Mouse (Mus musculus) gastrocnemius, postnatal 14 days (tissue): Measurements from ENCODE around the gene Psma4. TPM values are rescaled to one million over a fixed set of nuclear protein-coding genes. Genes with fewer than 3 reads are reported as not detected.

Experiments used
- DNase-seq: peaks from one replicate; pipeline ENCODE4 v3.0.0; 2021; ENCODE audit warnings: mixed read lengths
- intact Hi-C: fragments of 180-260 bp; cut with DNase I; formaldehyde crosslinking; loops from one replicate; pipeline ENCODE4 v1.15.1; 2025; ENCODE audit warnings: low total_unique reads
- total RNA-seq, 2 experiments: library from RNA; stranded (reverse); gene quantifications; 2 replicates each; pipeline ENCODE4 v1.2.3; 2021

The Psma4 gene
- total RNA-seq, 2 experiments from 2014 or later, result 129 to 136 TPM

DNA sequence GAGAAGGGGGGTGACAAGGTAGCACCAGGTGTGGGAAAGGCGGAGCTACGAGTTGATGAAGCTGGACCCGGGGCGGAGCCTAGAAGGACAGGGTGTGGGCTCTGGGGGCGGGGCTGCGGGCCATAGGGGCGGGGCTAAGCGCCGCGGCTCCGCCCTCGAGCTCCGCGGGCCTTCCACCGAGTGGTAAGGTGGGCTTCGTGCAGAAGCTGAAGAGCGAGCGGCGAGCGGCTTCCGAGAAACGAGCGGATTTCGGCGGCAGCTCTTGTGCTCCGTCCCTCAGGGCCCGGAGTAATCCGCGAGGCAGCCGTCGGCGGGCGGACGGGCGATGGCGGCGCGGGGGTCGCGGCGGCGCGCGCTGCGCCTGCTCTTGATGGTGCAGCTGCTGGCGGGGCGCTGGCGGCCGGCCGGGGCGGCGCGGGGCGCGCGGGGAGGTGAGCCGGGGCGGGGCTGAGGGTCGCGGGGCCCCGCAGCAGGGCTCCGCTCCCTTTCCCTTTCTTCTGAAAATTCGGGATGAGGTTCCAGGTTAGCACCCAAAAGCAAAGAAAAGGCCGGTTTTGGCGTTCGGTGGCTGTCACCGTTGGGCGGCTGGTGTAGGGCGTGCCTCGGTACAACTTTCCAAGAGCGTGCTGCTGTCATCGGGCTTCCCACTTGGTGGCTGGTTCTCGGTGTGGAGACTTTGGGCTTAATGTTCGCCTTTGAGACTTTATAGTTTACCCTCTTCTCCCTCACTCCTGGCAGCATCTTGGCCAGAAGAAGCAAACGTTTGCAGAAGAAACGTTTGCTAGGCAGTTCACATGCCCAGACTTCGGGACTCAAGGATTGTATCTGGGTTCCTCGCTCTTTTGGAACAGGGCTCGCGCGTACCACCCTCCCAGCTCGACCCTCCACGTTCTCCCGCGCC, 31.0 kb downstream of the Psma4 start:
- intact Hi-C loops, result no loop called here
- peak; percentile 10 for DNase-seq

DNA sequence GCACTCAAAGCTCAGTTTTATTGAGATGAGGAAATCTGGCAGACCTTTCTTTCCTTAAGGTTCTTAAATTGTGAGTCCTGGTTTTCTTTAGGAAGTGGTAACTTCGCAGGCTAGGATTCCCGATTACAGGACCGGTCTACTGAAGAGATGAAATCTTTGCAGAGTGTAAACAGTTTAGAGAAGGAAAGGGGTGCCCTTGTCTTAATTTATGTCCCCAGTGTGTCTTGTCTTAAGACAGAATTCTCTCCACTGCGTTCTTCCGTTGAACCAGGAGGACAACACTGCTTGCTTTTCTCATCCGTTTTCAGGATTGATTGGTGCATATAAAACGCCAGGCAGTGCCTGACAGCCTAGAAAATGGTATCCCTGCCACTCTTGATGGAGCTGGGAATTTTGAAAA, 31.8 kb downstream of the Psma4 start:
- intact Hi-C loops, result no loop called here
- no peak for DNase-seq

DNA sequence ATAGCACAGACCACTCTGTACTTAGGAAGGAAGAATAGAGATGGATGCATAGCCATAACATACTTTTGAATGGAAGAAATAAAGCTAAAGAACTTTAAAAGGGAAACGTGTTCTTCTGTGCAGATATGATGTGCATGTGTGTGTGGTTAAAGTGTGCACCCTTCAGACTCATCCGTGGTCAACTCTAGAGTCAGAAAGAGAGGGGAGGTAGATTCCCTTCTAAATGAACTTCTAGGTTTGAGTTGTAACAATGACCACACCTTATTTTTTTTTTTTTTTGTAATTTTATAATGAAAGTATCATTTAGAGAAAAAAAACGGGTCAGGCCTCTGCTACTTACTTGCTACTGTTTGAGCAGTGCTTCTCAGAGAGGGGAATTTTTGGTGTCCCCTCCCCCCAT, 39.8 kb downstream of the Psma4 start:
- intact Hi-C loops, result no loop called here
- DNase-seq, result no peak

DNA sequence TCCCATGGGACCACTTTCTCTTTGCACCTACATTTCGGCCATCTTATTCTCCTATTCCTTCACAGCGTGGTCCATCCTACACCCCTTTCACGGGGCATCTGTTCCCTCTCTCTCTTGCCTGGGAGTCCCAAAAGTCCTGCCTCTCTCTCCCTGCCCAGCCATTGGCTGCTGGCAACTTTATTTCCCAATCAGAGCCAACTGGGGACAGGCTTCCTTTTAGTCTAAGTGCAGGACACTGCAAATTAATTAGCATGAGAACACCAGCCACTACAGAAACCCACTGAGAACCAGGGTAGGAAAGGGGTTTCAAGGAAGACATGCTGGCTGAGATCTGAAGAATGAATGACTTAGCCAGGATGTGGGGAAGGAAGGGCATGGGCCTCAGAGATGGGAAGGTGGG, 43.8 kb downstream of the Psma4 start:
- intact Hi-C loops, result no loop called here
- no peak for DNase-seq

DNA sequence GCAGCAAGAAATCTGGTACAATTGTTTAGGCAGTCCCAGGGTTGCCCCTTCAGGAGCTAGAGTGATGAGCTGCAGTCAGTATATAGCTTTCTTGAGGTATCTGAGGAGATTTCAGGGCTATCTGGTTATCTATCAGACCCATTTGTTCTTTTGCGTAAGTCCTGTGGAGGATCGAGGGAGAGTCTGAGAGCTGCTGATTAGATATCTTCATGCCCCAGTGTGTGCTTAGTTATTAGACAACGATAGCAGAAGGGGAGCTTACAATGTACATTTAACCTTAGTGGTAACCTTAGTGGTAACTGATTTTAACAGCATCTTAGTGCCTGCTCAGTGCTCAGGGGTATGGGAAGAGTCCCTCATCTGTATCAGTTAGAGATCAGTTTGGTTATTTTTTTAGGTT, 45.1 kb downstream of the Psma4 start:
- intact Hi-C loops, result no loop called here
- DNase-seq, result no peak

DNA sequence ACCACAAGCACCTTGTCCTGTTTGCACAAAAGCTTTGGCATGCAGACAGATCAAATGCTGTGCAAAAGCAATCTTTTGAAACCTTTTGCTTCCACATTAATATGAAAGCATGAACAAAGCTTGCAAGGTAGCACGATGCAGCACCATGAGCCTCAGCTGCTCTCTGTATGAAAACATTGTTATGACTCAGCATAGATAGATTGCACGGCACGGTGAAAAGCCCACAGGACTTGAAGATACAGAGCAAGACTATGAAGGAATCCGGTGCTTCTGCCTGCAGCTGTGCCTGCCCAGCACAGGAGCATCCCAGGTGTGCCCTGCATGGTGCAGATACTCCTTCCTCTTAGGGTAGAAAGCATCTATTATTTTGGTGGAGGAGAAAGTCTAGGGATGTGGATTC, 53.0 kb downstream of the Psma4 start:
- DNase-seq, result no peak
- intact Hi-C loops, result no loop called here

Other genes with a start within 250 kb of the Psma4 start
- 10 to 100 TPM; 18.4 to 22.7 TPM for gene Wdr61, start 216.3 kb upstream of the Psma4 start, total RNA-seq
- gene Crabp1, start 186.0 kb upstream of the Psma4 start, total RNA-seq, result 1 to 10 TPM; 1.4 to 1.7 TPM
- gene Ireb2, start 87.0 kb upstream of the Psma4 start, total RNA-seq, result 10 to 100 TPM; 25.7 to 27.5 TPM
- gene Hykk, start 33.5 kb upstream of the Psma4 start, total RNA-seq, result 1 to 10 TPM; 1.2 to 1.7 TPM
- gene AY074887, start 208 bp downstream of the Psma4 start, total RNA-seq, result not detected
- gene Chrna5, start 30.1 kb downstream of the Psma4 start, total RNA-seq, result under 1 TPM in 1 of 2 experiments, not detected in 1; 0.12 TPM
- gene Chrna3, start 75.8 kb downstream of the Psma4 start, total RNA-seq, result not detected
- not detected for gene Chrnb4, start 98.0 kb downstream of the Psma4 start, total RNA-seq
- 10 to 100 TPM; 21.5 to 24.1 TPM for gene Ube2q2, start 198.1 kb downstream of the Psma4 start, total RNA-seq